Mouse (Mus musculus): Measurements from ENCODE around the gene Igf2r.

The Igf2r gene

GRCm38 (mm10) chr17:12668478-12669362, 100.7 kb downstream of the Igf2r start:
- no peak for DNase-seq

- DNase-seq = no peak
Measured at GRCm38 (mm10) chr17:12664156-12664555, 105.3 kb downstream of the Igf2r start.

- DNase-seq = no peak
Measured at GRCm38 (mm10) chr17:12660572-12661260, 108.7 kb downstream of the Igf2r start.

- DNase-seq = no peak
Measured at GRCm38 (mm10) chr17:12659233-12659632, 110.2 kb downstream of the Igf2r start.

GRCm38 (mm10) chr17:12658784-12659183, 110.7 kb downstream of the Igf2r start:
- no peak for DNase-seq

GRCm38 (mm10) chr17:12655826-12656225, 113.6 kb downstream of the Igf2r start:
- DNase-seq = no peak

GRCm38 (mm10) chr17:12654061-12654460, 115.4 kb downstream of the Igf2r start:
- DNase-seq = no peak

GRCm38 (mm10) chr17:12652604-12653003, 116.9 kb downstream of the Igf2r start:
- no peak for DNase-seq

- no peak for DNase-seq
Measured at GRCm38 (mm10) chr17:12645461-12645860, 124.0 kb downstream of the Igf2r start.

- no peak for DNase-seq
Measured at GRCm38 (mm10) chr17:12641087-12641486, 128.4 kb downstream of the Igf2r start.

- no peak for DNase-seq
Measured at GRCm38 (mm10) chr17:12639585-12639984, 129.9 kb downstream of the Igf2r start.

- DNase-seq = no peak
Measured at GRCm38 (mm10) chr17:12634814-12635213, 134.7 kb downstream of the Igf2r start.

Data from kidney, adult 18-20 months (tissue).